Mouse (Mus musculus) forebrain, embryonic 11.5 days (tissue): ENCODE measurements at regions not wholly inside any gene's neighbourhood (a gene's known extent, or its start where the extent isn't known, plus 50 kb on each side); places are given as distances from the start of the nearest gene placed in this dataset.

Experiments used
- ATAC-seq: fragments of 200-750 bp; cut with Nextera tagmentation; replicated peaks from 2 replicates; pipeline ENCODE4 v1.8.0; 2017; ENCODE audit warnings: moderate TSS enrichment; ENCODE audit not compliant: low FRiP score
- DNase-seq: peaks from one replicate; pipeline ENCODE4 v3.0.0-alpha.2; 2017; ENCODE audit warnings: low spot score
- H3K27ac ChIP-seq: fragments of 300-500 bp; sonication (generic); 2 replicates; pipeline ENCODE4 v1.5.1; 2014; ENCODE audit warnings: low read depth, low read length
- H3K27me3 ChIP-seq: fragments of 300-500 bp; sonication (generic); 2 replicates; pipeline ENCODE4 v1.6.1; 2014; ENCODE audit warnings: mild to moderate bottlenecking, low read length, mixed read lengths; ENCODE audit not compliant: control insufficient read depth, insufficient read depth
- H3K36me3 ChIP-seq: fragments of 300-500 bp; sonication (generic); 2 replicates; pipeline ENCODE4 v1.6.1; 2014; ENCODE audit warnings: mild to moderate bottlenecking, low read length, moderate library complexity, mixed read lengths; ENCODE audit not compliant: control insufficient read depth, insufficient read depth
- H3K4me1 ChIP-seq: fragments of 300-500 bp; sonication (generic); replicated peaks from 2 replicates; pipeline ENCODE4 v1.6.1; 2014; ENCODE audit warnings: low read length, mixed read lengths; ENCODE audit not compliant: control insufficient read depth, insufficient read depth
- H3K4me2 ChIP-seq: fragments of 300-500 bp; sonication (generic); 2 replicates; pipeline ENCODE4 v1.6.1; 2014; ENCODE audit warnings: low read depth, mild to moderate bottlenecking, low read length, moderate library complexity, mixed read lengths; ENCODE audit not compliant: severe bottlenecking
- H3K4me3 ChIP-seq: fragments of 300-500 bp; sonication (generic); 2 replicates; pipeline ENCODE4 v1.5.1; 2014; ENCODE audit warnings: low read depth, low read length
- H3K9ac ChIP-seq: fragments of 300-500 bp; sonication (generic); 2 replicates; pipeline ENCODE4 v1.6.1; 2014; ENCODE audit warnings: low read length
- H3K9me3 ChIP-seq: fragments of 300-500 bp; sonication (generic); 2 replicates; pipeline ENCODE4 v1.6.1; 2016; ENCODE audit warnings: low read length, mixed read lengths; ENCODE audit not compliant: control insufficient read depth
- WGBS: fragments of 180-500 bp; shearing (Covaris S2); extraction: QIAGEN DNeasy Blood & Tissue Kit; methylation state at CpG from one replicate; pipeline ENCODE4 v1.1.7; 2014; 5-methylcytosine and 5-hydroxymethylcytosine counted together

DNA sequence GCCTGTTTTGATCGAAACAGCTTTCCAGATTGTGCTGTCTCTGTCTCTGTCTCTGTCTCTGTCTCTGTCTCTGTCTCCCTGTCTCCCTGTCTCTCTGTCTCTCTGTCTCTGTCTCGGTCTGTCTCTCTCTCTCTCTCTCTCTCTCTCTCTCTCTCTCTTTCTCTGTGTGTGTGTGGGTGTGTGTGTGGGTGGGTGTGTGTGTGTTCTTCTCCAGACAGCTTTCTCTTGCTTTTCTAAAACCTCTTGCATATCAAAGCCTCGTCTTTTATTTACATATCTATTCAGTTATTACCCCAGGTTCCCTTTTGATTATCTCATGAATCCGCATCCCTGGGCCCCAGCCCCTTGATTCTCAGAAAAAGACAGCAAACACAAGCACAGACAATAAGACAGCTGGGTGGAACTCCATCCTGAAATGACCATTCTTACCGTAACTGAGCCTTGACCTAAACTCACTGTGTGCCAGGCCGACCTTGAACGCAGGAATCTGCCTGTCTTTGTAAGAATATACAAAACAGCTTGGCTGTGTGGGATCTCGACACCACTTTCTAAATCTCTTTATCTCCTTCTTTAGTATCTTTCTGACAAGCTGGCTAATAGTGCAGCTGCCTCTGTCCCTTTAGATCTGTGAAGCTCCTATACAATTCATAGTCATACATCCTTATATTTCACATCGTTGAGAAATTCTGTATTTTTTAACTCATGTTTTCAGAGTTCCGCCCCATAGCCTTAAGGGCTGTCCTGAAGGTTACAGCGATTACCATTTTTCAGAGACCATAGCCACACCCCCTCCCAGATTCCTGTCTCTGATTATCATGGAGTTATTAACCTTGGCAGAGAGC lies 141.3 kb downstream of the Rnd3 start:
- WGBS, result 49% methylated on average over 11 of the region's 11 CpGs
- DNase-seq, result no peak
- no peak overlapping the region; the same call in 1 of the 2 replicates for H3K9ac ChIP-seq
- H3K27ac ChIP-seq, result no peak overlapping the region
- no peak overlapping the region for H3K4me2 ChIP-seq
- ATAC-seq, result peak; percentile 71
- no peaks in the 10 kb centered on the region for H3K9me3 ChIP-seq
- 0 out of 2 replicates have a peak, but pooled peaks cover 2% of the 10 kb centered on the region for H3K4me1 ChIP-seq
- H3K36me3 ChIP-seq, result no peaks in the 10 kb centered on the region
- no peak overlapping the region for H3K4me3 ChIP-seq
- no peaks in the 10 kb centered on the region for H3K27me3 ChIP-seq

DNA sequence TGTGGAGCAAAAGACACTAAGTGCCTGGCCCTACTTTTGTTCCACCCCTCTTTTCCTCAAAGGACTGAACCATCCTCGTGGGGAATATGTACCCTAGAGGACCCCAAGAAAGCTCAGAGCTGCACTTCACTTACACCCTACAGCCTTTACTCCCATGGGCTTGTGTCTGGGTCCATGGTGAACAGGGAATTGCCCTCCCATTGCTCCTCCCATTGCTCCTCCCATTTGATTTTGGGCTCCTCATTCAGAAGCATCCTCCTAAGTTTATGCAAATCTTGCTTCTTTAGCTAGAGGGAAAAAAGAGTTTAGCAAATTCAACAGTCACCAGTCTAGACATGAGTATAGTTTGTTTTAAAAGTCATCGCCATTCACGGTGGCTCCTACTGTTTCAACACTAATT lies 142.1 kb downstream of the Rnd3 start:
- Histone ChIP-seq H3K27me3 (no peaks in the 10 kb centered on the region), H3K36me3 (no peaks in the 10 kb centered on the region), H3K9ac (no peak overlapping the region), H3K9me3 (no peaks in the 10 kb centered on the region), H3K27ac (no peak overlapping the region), H3K4me3 (no peak overlapping the region), H3K4me1 (0 out of 2 replicates have a peak, but pooled peaks cover 2% of the 10 kb centered on the region), H3K4me2 (no peak overlapping the region)
- DNase-seq, result no peak
- ATAC-seq, result peak; percentile 28; the same call in 1 of the 2 replicates
- 61% methylated on average over 3 of the region's 3 CpGs for WGBS

DNA sequence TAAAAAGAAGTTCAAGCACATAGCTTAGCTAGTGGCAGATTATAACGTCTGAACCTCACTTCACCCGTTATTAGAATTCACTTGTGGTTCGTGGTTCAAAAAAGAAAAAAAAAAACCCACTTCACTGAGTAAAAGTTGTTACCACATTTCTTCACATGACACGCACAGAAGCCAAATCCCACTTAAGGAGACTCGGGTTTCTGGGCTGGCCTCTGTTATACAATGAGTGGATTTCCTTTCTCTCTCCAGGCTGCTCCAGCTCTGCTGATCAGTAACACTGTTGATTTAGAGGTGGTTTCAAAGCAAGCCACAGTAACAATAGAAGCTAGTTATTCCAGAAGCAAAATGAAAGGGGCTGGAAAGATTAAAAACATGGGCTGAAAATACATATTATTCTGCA lies 147.4 kb downstream of the Rnd3 start:
- Histone ChIP-seq H3K9me3 (no peaks in the 10 kb centered on the region), H3K9ac (no peak overlapping the region), H3K27me3 (no peaks in the 10 kb centered on the region), H3K27ac (no peak overlapping the region), H3K4me1 (no peaks in the 10 kb centered on the region), H3K4me3 (no peak overlapping the region), H3K36me3 (no peaks in the 10 kb centered on the region), H3K4me2 (no peak overlapping the region)
- ATAC-seq (no peak; the same call in 1 of the 2 replicates), DNase-seq (no peak)
- whole genome bisulfite sequencing, result 36% methylated on average over 5 of the region's 5 CpGs

DNA sequence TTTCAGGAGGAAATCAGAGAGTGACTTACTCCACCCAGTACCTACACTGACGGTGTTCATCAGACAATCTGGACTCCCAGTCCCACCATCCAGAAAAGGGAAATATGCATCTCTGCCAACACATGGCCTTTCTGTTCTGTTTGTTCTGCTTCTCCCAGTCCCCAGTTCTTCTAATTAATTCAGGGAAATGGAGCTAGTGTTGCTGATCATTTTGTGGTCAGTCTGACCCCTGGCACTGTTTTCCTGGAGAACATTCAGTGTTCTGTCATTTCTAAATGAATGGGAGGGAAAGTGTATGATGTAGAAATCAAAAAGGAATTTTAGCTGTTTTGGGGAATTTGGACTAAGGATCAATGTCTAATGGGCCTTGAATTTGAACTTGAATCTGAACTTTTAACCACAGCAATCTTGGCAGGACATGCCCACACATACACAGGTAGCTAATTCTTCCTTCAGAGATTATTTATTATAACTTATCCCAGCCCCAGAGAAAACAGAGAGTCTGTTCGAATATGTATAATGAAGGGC lies 165.0 kb downstream of the Rnd3 start:
- no peak overlapping the region for H3K9ac ChIP-seq
- WGBS, result 79% methylated on average over 2 of the region's 2 CpGs
- no peak for ATAC-seq
- no peak for DNase-seq
- H3K27me3 ChIP-seq, result no peaks in the 10 kb centered on the region
- no peaks in the 10 kb centered on the region for H3K36me3 ChIP-seq
- H3K4me3 ChIP-seq, result no peak overlapping the region
- no peak overlapping the region for H3K27ac ChIP-seq
- H3K9me3 ChIP-seq, result no peaks in the 10 kb centered on the region
- H3K4me2 ChIP-seq, result no peak overlapping the region
- 0 out of 2 replicates have a peak, but pooled peaks cover 2% of the 10 kb centered on the region for H3K4me1 ChIP-seq

DNA sequence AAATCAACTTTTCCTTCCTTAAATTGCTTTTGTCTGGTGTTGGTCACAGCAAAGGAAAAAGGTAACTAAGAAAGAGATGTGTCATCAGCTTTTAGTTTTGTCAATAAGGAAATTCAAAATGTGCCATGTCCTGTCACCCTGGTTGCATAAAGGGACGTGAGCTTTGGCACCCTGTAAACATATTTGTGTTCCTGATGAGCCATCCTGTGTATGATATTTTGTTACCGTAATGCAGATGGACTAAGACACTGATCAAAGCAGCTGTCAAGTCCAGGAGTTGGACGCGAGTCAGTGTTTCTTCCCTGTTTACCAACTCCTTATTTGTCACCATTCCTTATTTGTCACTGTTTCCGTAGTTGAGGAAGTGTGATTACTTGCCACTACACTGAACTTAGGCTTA lies 166.3 kb downstream of the Rnd3 start:
- Histone ChIP-seq H3K4me2 (no peak overlapping the region), H3K36me3 (no peaks in the 10 kb centered on the region), H3K4me1 (0 out of 2 replicates have a peak, but pooled peaks cover 2% of the 10 kb centered on the region), H3K27me3 (no peaks in the 10 kb centered on the region), H3K9ac (no peak overlapping the region), H3K4me3 (no peak overlapping the region), H3K27ac (no peak overlapping the region), H3K9me3 (no peaks in the 10 kb centered on the region)
- no peak for ATAC-seq
- DNase-seq, result no peak
- 91% methylated on average over 5 of the region's 5 CpGs for WGBS

DNA sequence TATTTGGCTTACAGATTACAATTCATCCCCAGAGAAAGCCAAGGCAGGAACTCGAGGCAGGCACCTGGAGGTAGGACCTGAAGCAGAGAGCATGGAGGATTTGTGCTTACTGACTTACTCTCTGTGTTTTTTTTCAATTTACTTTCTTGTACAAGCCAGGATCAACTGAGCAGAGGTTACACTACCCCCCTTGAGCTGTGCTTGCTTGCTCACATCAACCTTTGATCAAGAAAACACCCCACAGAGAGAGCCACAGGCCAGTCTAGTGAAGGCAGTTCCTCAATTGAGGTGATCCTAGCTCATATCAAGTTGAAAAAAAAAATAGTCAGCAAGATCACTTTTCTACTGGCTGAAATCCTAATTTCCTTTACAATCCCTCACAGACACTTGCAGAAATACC lies 170.6 kb downstream of the Rnd3 start:
- Histone ChIP-seq H3K4me3 (no peak overlapping the region), H3K9ac (no peak overlapping the region), H3K4me2 (no peak overlapping the region), H3K9me3 (no peaks in the 10 kb centered on the region), H3K27me3 (no peaks in the 10 kb centered on the region), H3K36me3 (no peaks in the 10 kb centered on the region), H3K4me1 (0 out of 2 replicates have a peak, but pooled peaks cover 2% of the 10 kb centered on the region), H3K27ac (no peak overlapping the region)
- DNase-seq, result no peak
- 79% methylated on average over 1 of the region's 1 CpGs for WGBS
- no peak for ATAC-seq

DNA sequence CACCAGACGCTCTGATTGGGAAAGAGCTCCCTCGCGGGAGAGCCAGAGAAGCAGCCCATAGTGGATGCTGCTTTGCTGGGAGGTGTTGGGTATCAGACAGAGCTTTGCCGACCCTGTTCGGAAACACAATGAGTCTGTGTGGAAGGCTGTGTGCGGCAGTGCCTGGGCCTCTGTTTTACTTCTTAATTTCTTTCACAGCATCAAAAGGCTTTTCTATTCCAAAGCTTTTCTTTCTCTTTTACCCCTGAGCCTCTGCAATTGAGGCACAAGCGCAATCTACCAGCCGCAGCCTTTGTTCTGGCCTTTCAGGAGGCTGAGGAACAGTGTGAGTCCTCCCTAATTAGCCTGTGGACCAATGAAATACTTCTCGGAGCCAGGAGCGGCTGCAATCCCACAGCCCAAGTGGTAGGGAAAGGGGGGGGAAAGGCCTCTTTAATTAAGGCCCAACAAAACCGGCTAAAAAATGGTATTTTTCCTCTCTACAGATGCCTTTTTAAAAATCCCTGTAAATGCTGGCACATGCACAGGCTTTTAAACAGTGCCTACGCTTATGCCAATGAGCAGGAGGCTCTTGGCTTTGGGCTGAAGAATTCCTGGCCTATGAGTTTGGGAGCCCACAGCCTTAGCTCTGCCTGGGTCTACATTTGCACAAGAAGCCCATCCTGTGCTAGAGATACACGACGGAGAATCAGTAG lies 177.6 kb downstream of the Rnd3 start:
- H3K9me3 ChIP-seq, result no peaks in the 10 kb centered on the region
- under 1% methylated on average over 14 of the region's 14 CpGs for WGBS
- H3K27ac ChIP-seq, result peak overlapping the region; percentile 87
- H3K9ac ChIP-seq, result peak overlapping the region; percentile 39; the same call in 1 of the 2 replicates
- no peaks in the 10 kb centered on the region for H3K36me3 ChIP-seq
- ATAC-seq (peak; percentile 97), DNase-seq (peak; percentile 88)
- peak overlapping the region; percentile 18 for H3K4me2 ChIP-seq
- H3K27me3 ChIP-seq, result no peaks in the 10 kb centered on the region
- H3K4me1 ChIP-seq, result peaks cover 20% of the 10 kb centered on the region
- no peak overlapping the region for H3K4me3 ChIP-seq

DNA sequence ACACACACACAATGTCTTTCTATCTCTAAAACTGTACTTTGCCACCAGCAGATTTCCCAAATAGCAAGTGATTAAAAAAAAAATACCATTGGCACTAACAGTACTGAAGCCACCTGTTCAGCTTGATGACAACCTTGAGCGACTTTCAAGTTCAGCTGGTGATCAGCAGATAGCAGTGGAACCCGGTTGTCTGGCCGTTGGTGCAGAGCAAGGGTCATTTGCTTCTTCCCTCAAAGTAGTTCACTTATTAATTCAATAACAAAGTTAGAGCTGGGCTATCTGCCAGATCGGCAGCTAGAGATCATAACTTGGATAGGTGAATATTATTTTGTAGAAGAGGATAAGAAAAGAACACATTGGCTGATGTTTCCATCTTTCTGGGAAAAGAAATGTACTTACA lies 180.5 kb downstream of the Rnd3 start:
- Histone ChIP-seq H3K4me3 (no peak overlapping the region), H3K4me2 (no peak overlapping the region), H3K27me3 (no peaks in the 10 kb centered on the region), H3K27ac (no peak overlapping the region), H3K36me3 (no peaks in the 10 kb centered on the region), H3K9ac (no peak overlapping the region), H3K9me3 (no peaks in the 10 kb centered on the region), H3K4me1 (peaks cover 20% of the 10 kb centered on the region)
- DNase-seq (no peak), ATAC-seq (no peak)
- 90% methylated on average over 4 of the region's 4 CpGs for WGBS
